Mouse (Mus musculus) telencephalon, adult 2 months (tissue): ENCODE data around the gene Gtf2ird2.

Experiments
- DNase-seq: peaks from one replicate; pipeline ENCODE4 v3.0.0-alpha.2; 2011; ENCODE audit warnings: low read depth, low spot score

Gtf2ird2 gene

DNA sequence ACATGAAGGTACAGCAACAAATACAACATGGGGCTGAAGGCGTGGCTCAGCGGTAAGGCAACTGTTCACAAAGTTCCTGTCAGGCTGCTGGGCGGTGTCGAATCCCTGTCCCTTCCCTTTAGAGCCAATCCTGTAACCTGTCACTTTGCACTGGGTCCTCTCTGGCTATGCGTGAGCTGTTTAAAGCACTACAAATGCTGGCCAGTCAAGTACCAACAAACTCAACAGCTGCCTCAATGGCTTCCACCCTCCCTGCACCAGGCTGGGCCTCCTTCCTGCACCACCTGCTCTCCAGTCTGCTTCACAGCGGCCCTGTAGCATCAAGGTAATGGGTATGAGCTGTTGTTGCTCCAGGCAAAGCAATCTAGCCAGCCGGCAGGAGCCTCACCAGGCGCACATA, 84.9 kb downstream of the Gtf2ird2 start:
- DNase-seq = no peak

GRCm38 (mm10) chr5:134269751-134270150, 85.9 kb downstream of the Gtf2ird2 start:
- DNase-seq = no peak

DNA sequence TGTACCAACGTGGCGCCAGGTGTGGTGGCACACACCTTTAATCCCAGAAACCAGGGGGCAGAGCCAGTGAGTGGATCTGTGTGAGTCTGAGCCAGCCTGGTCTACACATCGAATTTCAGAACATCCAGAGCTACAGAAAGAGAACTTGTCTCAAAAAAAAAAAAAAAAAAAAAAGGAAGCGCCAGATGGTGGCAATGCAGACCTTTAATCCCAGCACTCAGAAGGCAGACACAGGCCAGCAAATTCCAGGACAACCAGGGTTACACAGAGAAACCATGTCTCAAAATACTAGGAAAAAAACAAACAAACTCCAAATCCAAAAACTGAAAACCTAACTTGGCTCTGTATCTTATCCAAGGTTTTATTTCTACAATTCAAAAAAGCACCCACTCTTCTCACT, 86.7 kb downstream of the Gtf2ird2 start:
- DNase-seq = no peak

DNA sequence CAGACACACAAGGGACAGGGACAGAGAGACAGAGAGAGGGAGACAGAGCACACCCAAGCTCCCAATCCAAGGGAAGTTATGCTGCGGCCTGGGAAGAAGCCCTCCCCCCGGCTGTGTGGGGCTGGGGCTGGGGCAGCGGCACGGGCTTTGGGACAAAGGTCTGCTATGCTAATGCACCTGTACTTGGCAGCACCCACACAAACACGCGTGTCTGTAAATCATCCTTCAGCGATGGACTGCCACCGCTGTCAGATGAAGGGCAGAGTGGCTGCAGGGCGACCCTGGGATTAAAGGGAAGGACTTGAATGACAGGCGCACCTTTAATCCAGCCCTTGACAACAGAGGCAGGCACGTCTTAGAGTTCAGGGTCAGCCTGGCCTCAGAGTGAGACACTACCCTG, 87.6 kb downstream of the Gtf2ird2 start:
- no peak for DNase-seq

DNA sequence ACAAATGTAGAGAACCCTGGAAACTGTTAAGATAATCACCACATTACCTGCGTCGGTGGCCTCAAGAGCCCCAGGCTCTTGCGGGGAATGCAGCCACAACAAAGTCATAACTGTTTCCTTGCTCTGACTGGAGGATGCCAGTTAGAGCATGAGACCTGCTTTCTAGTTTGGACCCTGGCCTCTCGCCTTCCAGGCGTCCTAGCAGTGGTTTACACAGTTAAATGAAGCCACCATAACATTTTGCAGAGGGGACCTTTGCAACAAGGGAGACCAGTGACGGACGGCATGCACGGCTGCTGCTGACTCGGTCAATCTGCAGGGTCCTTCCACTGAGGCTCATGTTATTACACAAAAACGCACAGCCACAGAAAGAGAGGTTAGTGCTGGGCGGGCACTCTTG, 88.9 kb downstream of the Gtf2ird2 start:
- no peak for DNase-seq

DNA sequence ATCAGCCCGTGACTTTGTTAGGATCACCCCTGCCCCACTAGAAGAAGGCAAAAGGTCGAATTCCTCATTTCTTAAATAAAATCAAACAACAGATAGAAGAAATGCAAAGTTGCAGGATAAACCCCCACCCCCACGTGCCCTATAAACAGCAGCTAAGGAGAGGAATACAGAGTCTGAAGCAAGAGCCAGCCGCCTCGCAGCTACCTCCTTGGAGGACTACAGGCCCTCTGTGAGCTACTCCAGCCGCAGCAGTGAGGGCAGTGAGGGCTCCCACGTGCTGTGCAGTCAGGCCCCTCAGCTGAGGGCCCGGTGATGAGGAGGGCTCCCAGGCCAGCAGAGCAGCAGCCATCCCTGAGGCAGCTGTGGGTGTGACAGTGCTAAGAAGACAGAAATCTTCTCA, 89.9 kb downstream of the Gtf2ird2 start:
- no peak for DNase-seq
